Mouse (Mus musculus) retina, postnatal 7 days (tissue): ENCODE results near the gene Vmn1r66.
"Not testable (repeated sequence)": the region's sequence is repeated elsewhere in the genome, so short reads cannot be mapped to it uniquely, and the experiment has no call there.

ENCODE experiments used
- DNase-seq: peaks from one replicate; pipeline ENCODE4 v3.0.0-alpha.2; 2012; ENCODE audit warnings: low read depth, low spot score

Vmn1r66 gene

GRCm38 (mm10) chr7:10277906-10278305 lies at the start of gene Vmn1r66:
Gene Vmn1r66 (minus strand): TSS chr7:10278006.
- no peak for DNase-seq

GRCm38 (mm10) chr7:10325462-10325861 lies 47.7 kb upstream of the Vmn1r66 start:
- not testable (repeated sequence) for DNase-seq

GRCm38 (mm10) chr7:10252075-10252474 lies 25.7 kb downstream of the Vmn1r66 start:
- no peak for DNase-seq

GRCm38 (mm10) chr7:10249146-10249545 lies 28.7 kb downstream of the Vmn1r66 start:
- DNase-seq = no peak
